Mouse (Mus musculus) spleen, adult 12 weeks (tissue): ENCODE measurements around the gene Hoxc5.

ENCODE experiments used
- DNase-seq: peaks from one replicate; pipeline ENCODE4 v3.0.0; 2022; ENCODE audit warnings: low spot score

The Hoxc5 gene

DNA sequence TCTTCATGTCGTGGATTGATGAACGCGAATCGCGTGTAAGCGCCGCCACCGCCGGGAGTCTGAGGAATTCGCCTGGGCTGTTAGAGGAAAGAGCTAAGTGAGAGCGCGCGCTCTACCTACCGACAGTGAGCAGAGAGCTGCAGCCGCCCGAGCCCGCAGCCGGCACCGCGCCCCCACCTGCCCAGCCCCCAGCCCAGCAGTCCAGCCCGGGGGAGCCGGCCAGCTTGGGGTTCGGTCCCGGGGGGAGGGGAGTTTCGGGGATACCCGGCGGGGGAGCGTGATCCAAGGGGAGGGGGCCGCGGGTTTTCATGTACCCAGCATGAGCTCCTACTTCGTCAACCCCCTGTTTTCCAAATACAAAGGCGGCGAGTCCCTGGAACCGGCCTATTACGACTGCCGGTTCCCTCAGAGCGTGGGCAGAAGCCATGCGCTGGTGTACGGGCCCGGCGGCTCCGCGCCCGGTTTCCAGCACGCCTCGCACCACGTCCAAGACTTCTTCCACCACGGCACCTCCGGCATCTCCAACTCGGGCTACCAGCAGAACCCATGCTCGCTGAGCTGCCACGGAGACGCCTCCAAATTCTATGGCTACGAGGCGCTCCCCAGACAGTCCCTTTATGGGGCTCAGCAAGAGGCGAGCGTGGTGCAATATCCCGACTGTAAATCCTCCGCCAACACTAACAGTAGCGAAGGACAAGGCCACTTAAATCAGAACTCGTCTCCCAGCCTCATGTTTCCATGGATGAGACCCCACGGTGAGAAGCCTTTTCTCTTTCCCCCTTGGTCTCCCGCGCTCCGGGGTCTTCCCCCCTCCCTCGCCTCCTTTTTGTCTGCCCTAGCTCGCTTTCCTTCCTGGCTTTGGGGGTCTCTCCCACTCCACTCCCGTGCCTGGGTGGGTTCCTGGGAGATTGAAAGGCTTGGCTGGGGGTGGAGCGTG is 23.5 kb downstream of the Hoxc5 start, which contains the start of gene Hoxc8:
Hoxc8 (plus strand) TSS at position 147 of the 937 bp plus-strand sequence.
- DNase-seq, result no peak

DNA sequence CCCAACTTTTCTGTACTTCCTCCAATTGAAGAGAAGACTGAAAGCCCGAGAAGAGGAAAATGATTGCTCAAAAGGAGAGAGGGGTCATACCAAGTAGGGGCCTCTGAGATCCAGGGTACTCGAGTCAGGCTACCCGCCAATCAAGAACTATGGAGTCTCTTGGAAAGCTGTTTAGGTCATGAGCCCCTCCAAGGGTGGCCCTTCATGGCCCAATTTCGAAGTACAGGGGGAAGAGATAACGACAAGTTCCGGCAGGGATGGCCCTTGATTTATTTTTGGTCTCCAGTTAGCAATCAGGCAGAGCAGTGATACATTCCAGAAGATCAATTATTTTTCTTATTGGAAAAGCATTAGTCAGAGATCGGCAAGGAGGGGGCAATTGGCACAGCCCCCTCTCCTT is 24.5 kb downstream of the Hoxc5 start:
- no peak for DNase-seq

- DNase-seq, result no peak
Measured at GRCm38 (mm10) chr15:102992206-102992605, 25.0 kb downstream of the Hoxc5 start.

GRCm38 (mm10) chr15:102992863-102993262 is 25.6 kb downstream of the Hoxc5 start:
- DNase-seq, result no peak

GRCm38 (mm10) chr15:102996548-102996947 is 29.3 kb downstream of the Hoxc5 start:
- no peak for DNase-seq

GRCm38 (mm10) chr15:102997431-102997830 is 30.2 kb downstream of the Hoxc5 start:
- no peak for DNase-seq

GRCm38 (mm10) chr15:102997939-102998355 is 30.7 kb downstream of the Hoxc5 start, which contains the start of gene Hoxc6:
Gene Hoxc6 (plus strand): TSS chr15:102998257.
- no peak for DNase-seq

- DNase-seq, result no peak
Measured at GRCm38 (mm10) chr15:102998608-102999182, 31.5 kb downstream of the Hoxc5 start.

GRCm38 (mm10) chr15:102999183-102999831 is 32.1 kb downstream of the Hoxc5 start:
- no peak for DNase-seq

DNA sequence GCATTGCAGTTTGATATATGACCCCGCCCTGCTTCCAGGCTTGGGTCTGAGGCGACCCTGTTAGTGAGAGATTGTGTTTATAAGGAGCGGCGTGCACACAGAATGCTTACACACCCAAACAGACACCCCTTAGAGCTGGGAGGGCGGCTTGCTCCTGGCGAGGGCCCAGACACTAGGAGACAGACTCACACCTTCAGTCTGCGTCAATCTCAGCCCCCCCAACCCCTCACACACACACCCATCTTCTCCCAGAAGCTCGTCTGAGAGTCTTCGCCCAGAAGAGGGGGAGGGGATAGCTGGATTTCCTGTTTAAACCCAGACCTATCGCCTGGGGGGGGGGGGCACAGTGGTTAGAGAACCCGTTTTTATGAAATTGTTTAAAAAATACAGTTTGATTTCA is 32.7 kb downstream of the Hoxc5 start:
- no peak for DNase-seq

GRCm38 (mm10) chr15:103000501-103000901 is 33.3 kb downstream of the Hoxc5 start:
- DNase-seq, result no peak

GRCm38 (mm10) chr15:103001370-103001769 is 34.1 kb downstream of the Hoxc5 start:
- DNase-seq, result no peak

DNA sequence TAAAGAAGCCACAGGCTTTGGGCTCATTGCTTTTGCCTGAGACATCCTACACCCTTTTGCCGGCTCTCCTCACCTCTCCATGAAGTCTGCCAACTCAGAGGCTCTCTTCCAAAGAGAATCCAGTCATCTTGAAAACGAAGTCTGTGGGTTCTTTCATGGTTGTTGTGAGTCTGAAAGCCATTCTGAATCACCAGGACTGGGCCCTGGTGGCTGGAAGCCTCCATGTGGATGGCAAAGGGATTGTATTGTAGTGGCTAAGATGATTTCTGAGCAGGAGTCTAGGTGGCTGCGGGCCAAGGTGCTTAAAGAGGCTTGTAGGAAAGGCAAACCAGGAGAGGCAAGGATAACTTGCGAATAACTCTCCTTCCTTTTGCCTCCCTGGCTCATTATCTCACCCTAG is 34.9 kb downstream of the Hoxc5 start:
- no peak for DNase-seq

- DNase-seq, result no peak
Measured at GRCm38 (mm10) chr15:103002821-103003448, 35.7 kb downstream of the Hoxc5 start.

DNA sequence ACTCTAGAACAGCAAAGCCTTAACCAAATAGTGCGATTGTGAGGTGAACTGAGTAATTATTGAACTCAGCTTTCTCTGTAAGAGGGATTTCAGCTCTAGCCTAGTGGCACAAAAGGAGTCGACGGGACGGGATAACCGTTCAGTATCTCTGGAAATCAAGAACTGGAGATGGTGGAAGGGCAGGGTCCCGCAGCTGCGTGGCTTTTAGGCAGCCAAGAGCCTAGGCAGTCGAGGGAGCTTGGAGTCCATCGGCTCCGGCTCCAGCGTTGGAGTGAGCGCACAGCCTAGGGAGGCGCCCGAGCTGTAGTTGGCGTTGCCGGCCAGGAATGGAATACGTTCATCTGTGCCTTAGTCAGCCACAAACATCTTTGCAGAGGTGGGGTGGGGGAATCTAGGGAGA is 38.1 kb downstream of the Hoxc5 start:
- DNase-seq, result no peak

DNA sequence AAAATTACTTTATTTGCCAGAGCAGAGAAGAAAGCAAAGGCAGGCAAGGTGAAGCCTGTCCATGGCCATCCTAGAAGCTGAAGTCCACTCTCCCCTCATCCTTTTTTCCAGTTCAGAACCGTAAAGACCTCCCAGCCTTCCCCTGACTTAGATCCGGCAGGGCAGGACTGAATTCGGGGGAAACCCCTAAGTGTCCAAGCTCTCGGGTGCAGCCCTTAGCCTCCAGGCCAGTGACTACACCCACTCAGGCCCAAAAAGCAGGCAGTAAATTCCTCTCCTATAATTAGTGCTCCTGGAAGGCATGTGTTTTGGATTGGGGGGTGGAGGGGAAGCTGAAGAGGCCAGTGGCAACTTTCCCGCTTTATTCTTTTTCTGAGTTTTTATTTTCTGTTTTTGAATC is 38.6 kb downstream of the Hoxc5 start:
- DNase-seq, result no peak

- DNase-seq, result no peak
Measured at GRCm38 (mm10) chr15:103006326-103006725, 39.1 kb downstream of the Hoxc5 start.

DNA sequence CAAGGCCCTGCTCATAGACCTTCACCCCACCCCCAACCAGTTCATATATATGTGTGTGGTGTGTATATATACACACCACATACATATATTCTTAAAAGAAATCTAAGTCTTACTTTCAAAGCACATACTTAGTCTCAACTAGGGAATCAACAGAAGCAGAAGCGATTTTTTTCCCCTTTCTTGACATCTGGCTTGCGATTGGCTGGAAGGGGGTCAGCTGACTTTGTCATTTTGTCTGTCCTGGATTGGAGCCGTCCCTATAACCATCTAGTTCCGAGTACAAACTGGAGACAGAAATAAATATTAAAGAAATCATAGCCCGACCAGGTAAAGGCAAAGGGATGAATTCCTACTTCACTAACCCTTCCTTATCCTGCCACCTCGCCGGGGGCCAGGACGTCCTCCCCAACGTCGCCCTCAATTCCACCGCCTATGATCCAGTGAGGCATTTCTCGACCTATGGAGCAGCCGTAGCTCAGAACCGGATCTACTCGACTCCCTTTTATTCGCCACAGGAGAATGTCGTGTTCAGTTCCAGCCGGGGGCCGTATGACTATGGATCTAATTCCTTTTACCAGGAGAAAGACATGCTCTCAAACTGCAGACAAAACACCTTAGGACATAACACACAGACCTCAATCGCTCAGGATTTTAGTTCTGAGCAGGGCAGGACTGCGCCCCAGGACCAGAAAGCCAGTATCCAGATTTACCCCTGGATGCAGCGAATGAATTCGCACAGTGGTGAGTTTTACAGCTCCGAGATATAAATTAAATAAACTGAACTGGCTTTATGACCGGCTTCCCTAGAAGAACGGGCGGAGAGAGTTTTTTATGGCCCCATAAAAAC is 42.2 kb downstream of the Hoxc5 start:
- DNase-seq, result no peak

DNA sequence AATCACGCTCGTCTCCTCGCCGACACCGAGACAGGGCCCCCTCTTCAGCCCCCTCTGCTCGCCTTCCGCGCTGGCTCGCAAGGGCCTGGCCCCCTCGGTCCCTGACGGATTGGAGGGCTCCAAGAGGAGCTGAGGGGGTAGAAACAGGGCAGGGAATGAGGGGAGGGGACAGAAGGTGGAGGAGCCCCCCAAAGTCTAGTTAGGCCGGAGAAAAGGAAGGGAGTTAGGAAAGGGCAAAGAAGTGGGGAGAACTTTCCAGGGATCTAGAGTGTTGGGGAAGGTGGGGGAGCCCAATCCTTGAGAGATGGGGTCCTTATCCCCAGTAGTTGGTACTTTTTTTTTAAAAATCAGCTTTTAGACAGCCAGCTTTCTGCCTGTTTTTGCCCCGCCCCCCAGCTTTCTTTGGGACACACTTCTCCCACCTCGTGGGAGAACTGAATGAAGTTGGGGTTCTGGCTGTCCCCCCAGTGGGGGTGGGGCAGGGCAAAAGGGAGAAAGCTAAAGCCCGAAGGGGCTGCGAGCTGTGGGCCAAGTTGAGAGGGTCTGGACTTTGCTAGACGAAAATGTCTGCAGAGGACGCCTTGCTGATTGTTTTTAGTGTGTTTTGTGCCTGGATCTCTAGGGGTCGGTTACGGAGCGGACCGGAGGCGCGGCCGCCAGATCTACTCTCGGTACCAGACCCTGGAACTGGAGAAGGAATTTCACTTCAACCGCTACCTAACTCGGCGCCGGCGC is 43.0 kb downstream of the Hoxc5 start:
- no peak for DNase-seq

DNA sequence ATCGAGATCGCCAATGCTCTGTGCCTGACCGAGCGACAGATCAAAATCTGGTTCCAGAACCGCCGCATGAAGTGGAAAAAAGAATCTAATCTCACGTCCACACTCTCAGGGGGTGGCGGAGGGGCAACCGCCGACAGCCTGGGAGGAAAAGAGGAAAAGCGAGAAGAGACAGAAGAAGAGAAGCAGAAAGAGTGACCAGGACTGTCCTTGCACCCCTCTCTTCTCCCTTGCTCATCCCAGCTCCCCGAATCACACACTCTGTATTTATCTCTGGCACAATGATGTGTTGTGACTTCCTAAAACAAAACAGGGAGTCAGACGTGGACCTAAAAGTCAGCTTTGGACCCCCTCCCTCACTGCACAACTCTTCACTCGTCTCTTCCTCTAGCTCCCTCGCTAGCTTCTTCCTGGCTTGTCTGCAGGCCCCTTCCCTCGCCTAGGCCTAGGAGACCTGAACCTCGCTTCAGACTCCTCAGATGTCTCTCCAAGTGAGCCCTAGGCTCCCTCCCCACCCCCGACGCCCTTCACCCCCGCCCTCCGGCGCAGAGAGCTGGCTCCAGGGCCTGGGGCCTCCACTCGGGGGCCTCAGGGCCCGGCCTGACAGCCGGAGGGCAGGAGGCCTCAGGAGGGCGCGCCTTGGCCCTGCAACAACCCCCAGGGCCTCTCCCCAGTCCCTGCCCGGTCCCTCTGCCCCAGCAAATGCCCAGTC is 43.8 kb downstream of the Hoxc5 start:
- no peak for DNase-seq
